ENCODE assay signal across 8 mouse cellular contexts in genomic region chr2:33216645-33217424, GRCm38 (mm10). TPM values are rescaled to one million over a fixed set of nuclear protein-coding genes. Genes with fewer than 3 reads are reported as not detected.
DNase-seq lines count a peak whose midpoint lies in the region; ATAC-seq and TF ChIP-seq lines count a peak whose summit lies in the region.

No protein-coding gene starts in this region.

- no peaks in the 10 kb centered on the region for H3K36me3 ChIP-seq in heart, adult 2 months (ENCODE audit: control insufficient read depth, insufficient read depth, low read length)
- no peaks in the 10 kb centered on the region for H3K36me3 ChIP-seq in forebrain, embryonic 11.5 days (ENCODE audit: control insufficient read depth, insufficient read depth, low read length)
- H3K36me3 ChIP-seq in intestine, embryonic 15.5 days: no peaks in the 10 kb centered on the region
- 0 out of 2 replicates have a peak, but pooled peaks cover 6% of the 10 kb centered on the region for H3K36me3 ChIP-seq in midbrain, embryonic 12.5 days

- ATAC-seq in forebrain, embryonic 11.5 days (replicated peaks; ENCODE audit: low FRiP score): peak; percentile 14
- peak; percentile 26; the same call in 1 of the 2 replicates for ATAC-seq in intestine, embryonic 15.5 days
- no peak for ATAC-seq in midbrain, embryonic 12.5 days (ENCODE audit: low FRiP score, low read depth)

- no peaks in the 10 kb centered on the region for H3K79me2 ChIP-seq in heart, adult 2 months (replicated peaks; ENCODE audit: control insufficient read depth, insufficient read depth, low read length)

- TF ChIP-seq EP300 in heart, adult 2 months (IDR thresholded peaks at IDR 0.05; ENCODE audit: insufficient read depth, low read depth, low read length): 0 out of 2 replicates have a peak, but pooled peaks have one; percentile 10

- DNase-seq in heart, adult 2 months: peak; percentile 61 to 62
- DNase-seq in heart, adult 8-10 months (ENCODE audit: low spot score): no peak
- peak; percentile 63 for DNase-seq in forebrain, embryonic 11.5 days (ENCODE audit: low spot score)
- no peak for DNase-seq in frontal cortex, adult 2 months (ENCODE audit: extremely low spot score in 1 of 2, low spot score in 1 of 2)
- no peak for DNase-seq in adrenal gland, adult 18-20 months (ENCODE audit: low spot score in 2 of 2)
- no peak for DNase-seq in layer of hippocampus, postnatal 36 days

- no peak for TF ChIP-seq CTCF in heart, adult 2 months (IDR thresholded peaks at IDR 0.05)

- H3K27me3 ChIP-seq in heart, adult 2 months (ENCODE audit: control insufficient read depth, insufficient read depth, low read length): no peaks in the 10 kb centered on the region
- no peaks in the 10 kb centered on the region for H3K27me3 ChIP-seq in forebrain, embryonic 11.5 days (ENCODE audit: control insufficient read depth, insufficient read depth, low read length)
- H3K27me3 ChIP-seq in intestine, embryonic 15.5 days (replicated peaks): no peaks in the 10 kb centered on the region
- H3K27me3 ChIP-seq in midbrain, embryonic 12.5 days: 0 out of 2 replicates have a peak, but pooled peaks cover 6% of the 10 kb centered on the region

- peak overlapping the region; percentile 49 for H3K4me3 ChIP-seq in heart, adult 2 months
- peak overlapping the region; percentile 56 for H3K4me3 ChIP-seq in forebrain, embryonic 11.5 days (ENCODE audit: low read depth, low read length)
- peak overlapping the region; percentile 48 for H3K4me3 ChIP-seq in intestine, embryonic 15.5 days (replicated peaks)
- H3K4me3 ChIP-seq in midbrain, embryonic 12.5 days: peak overlapping the region; percentile 46

- WGBS in heart, adult 2 months: 23% methylated on average over 18 of the region's 18 CpGs
- WGBS in forebrain, embryonic 11.5 days: 9% methylated on average over 18 of the region's 18 CpGs
- WGBS in intestine, embryonic 15.5 days: 14% methylated on average over 18 of the region's 18 CpGs
- 8% methylated on average over 18 of the region's 18 CpGs for WGBS in midbrain, embryonic 12.5 days

- intact Hi-C loops in heart, adult 2 months (cut with DNase I): loop anchor here (2.0 kb wide), 2 partner anchors 60 to 100 kb away; no protein-coding TSS in a partner anchor

- peak overlapping the region; percentile 86 for H3K4me2 ChIP-seq in forebrain, embryonic 11.5 days (ENCODE audit: low read depth, low read length, severe bottlenecking)
- peak overlapping the region; percentile 78 for H3K4me2 ChIP-seq in intestine, embryonic 15.5 days (replicated peaks)
- peak overlapping the region; percentile 73 for H3K4me2 ChIP-seq in midbrain, embryonic 12.5 days (replicated peaks)

- no peaks in the 10 kb centered on the region for H3K9me3 ChIP-seq in forebrain, embryonic 11.5 days (ENCODE audit: control insufficient read depth, low read length)
- no peaks in the 10 kb centered on the region for H3K9me3 ChIP-seq in intestine, embryonic 15.5 days
- H3K9me3 ChIP-seq in midbrain, embryonic 12.5 days: no peaks in the 10 kb centered on the region

- peak overlapping the region; percentile 89 for H3K9ac ChIP-seq in heart, adult 2 months (ENCODE audit: low read depth, low read length)
- H3K9ac ChIP-seq in forebrain, embryonic 11.5 days (ENCODE audit: low read length): peak overlapping the region; percentile 84
- H3K9ac ChIP-seq in intestine, embryonic 15.5 days: peak overlapping the region; percentile 73
- peak overlapping the region; percentile 63 for H3K9ac ChIP-seq in midbrain, embryonic 12.5 days (replicated peaks)

- H3K4me1 ChIP-seq in heart, adult 2 months (ENCODE audit: control insufficient read depth, insufficient read depth, low read length): peaks cover 13% of the 10 kb centered on the region
- H3K4me1 ChIP-seq in forebrain, embryonic 11.5 days (replicated peaks; ENCODE audit: control insufficient read depth, insufficient read depth, low read length): peaks cover 16% of the 10 kb centered on the region
- H3K4me1 ChIP-seq in intestine, embryonic 15.5 days (replicated peaks): peaks cover 48% of the 10 kb centered on the region
- H3K4me1 ChIP-seq in midbrain, embryonic 12.5 days: peaks cover 49% of the 10 kb centered on the region

- TF ChIP-seq POLR2A in heart, adult 2 months (IDR thresholded peaks at IDR 0.05; ENCODE audit: insufficient read depth, low read depth, low read length): no peak; the same call in 1 of the 2 replicates

- H3K27ac ChIP-seq in heart, adult 2 months: peak overlapping the region; percentile 86
- peak overlapping the region; percentile 85 for H3K27ac ChIP-seq in forebrain, embryonic 11.5 days (ENCODE audit: low read depth, low read length)
- peak overlapping the region; percentile 90 for H3K27ac ChIP-seq in intestine, embryonic 15.5 days
- H3K27ac ChIP-seq in midbrain, embryonic 12.5 days (replicated peaks): peak overlapping the region; percentile 86

RNA-seq across cellular contexts. Expression of gene Angptl2, which starts 1.0 kb away (rescaled TPM):
- total RNA-seq in heart, adult 2 months (2021): 10 to 100 TPM; 45.3 to 46.2 TPM
- 91.4 and 128 TPM in 2 replicates for polyA plus RNA-seq in heart, adult 2 months (2012; rRNA removed)
- total RNA-seq in heart, adult 8-10 months (2022): 10 to 100 TPM; 32.9 to 57.7 (median 53.5) TPM
- 24.4 and 25.2 TPM in 2 replicates for polyA plus RNA-seq in forebrain, embryonic 11.5 days (2014; fragmentation: Nextera tagmentation; extraction: Ambion mirVana)
- polyA plus RNA-seq in intestine, embryonic 15.5 days (2015; fragmentation: Nextera tagmentation; extraction: Ambion mirVana): 36.8 and 38.5 TPM in 2 replicates
- polyA plus RNA-seq in midbrain, embryonic 12.5 days (2016; fragmentation: Nextera tagmentation; extraction: Ambion mirVana): 26.5 and 31.5 TPM in 2 replicates
- polyA plus RNA-seq in frontal cortex, adult 2 months (2012; rRNA removed): 4.6 and 7.2 TPM in 2 replicates
- 10 to 100 TPM; 19.6 to 29.9 TPM for total RNA-seq in adrenal gland, adult 18-20 months (2021)
- 1 to 10 TPM; 1.1 to 1.7 TPM for total RNA-seq in layer of hippocampus, postnatal 36 days (2021)

Comparison
In these comparisons a context has a peak if more than half of its experiments do, and no peak if none do; other contexts are left out.
1. DNase-seq: peak in heart, adult 2 months (2 of 2) and forebrain, embryonic 11.5 days (single experiment); none in heart, adult 8-10 months (single experiment), frontal cortex, adult 2 months (0 of 2), adrenal gland, adult 18-20 months (0 of 2) and layer of hippocampus, postnatal 36 days (0 of 2).
2. Peak in every context shown above with its lines, with median percentiles within 50 percentile points of each other: H3K27ac ChIP-seq, H3K4me3 ChIP-seq, H3K9ac ChIP-seq and H3K4me2 ChIP-seq.